Mouse (Mus musculus): Measurements from ENCODE around the gene Ptprb.

Ptprb gene

DNA sequence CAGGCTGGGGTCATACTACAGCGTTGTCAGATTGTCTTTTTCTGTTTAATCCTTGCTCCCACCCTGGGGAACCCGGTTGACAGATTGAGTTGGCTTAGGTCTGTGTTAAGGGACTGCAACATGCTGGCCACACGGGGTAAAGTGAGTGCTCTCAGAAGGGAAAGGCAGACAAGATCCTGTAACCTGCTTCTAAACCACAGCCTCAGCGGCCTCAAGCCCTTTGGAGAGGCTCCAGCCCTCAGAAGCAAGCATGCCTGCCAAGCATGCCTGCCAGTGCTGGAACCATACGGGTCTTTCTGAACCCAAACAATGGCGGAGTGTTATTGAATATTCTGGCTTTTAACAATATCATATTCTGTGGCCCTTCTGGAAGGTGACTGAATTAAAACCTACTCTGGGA, 149.6 kb downstream of the Ptprb start:
- DNase-seq (ENCODE audit: low spot score), result no peak

DNA sequence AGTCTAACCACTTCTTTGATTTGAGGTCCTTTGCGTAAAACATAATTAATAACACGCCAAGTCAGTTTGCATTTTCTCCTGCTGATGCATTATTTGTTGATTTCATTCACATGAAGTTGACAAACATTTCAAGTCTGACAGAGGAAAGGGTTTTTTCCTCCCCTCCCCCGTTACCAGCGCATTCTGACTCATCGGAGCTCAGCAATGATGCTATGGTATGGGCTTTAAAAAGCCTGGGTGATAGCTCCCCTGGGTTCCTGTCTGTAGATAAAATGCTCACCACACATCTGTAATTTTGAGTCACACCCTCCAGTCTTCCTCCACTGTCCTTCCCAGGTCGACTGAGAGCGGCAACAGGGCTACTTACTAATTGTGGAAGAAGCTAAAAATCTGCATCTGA, 150.9 kb downstream of the Ptprb start:
- no peak for DNase-seq (ENCODE audit: low spot score)

GRCm38 (mm10) chr10:116428026-116428780, 152.9 kb downstream of the Ptprb start:
- no peak for DNase-seq (ENCODE audit: low spot score)

DNA sequence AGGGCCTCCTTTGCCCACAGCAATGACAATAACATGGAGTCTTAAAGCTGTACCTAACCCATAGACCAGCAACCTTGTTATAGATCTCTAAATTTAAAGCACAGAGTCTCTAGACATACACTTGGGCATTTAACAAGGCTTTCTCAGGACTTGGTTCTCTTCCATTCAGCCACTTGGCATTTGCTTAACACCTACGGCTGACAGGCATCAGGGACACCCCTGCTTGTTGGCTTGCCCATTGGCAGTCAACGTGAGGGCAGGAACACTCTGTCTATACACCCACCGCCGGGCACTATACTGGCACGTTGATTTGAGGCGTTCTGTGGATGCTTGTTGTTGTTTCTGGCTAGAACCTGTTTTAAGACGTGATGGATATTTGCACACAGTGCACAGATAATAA, 157.1 kb downstream of the Ptprb start:
- no peak for DNase-seq (ENCODE audit: low spot score)

DNA sequence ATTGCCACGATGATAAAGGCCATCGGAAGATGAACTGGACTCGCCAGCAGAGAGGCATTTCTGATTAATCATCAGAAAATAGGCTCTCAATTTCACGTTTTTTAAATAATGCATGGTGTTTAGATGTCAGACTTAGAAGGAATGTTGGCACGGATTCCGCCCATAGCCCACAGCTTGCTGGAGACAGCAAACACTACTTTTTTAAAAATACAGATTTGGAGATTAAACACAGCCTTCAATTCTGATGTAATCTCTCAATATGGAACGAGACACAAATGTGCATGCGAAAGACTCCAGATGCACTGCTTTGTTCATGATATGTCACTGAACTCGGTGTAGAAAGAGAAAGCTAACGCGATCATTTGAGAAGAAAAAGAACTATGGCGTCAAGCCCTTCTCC, 160.1 kb downstream of the Ptprb start:
- no peak for DNase-seq (ENCODE audit: low spot score)
